Mouse (Mus musculus): ENCODE results near the gene Gm2a. TPM values are rescaled to one million over a fixed set of nuclear protein-coding genes. Genes with fewer than 3 reads are reported as not detected.
"Not testable (repeated sequence)": the region's sequence is repeated elsewhere in the genome, so short reads cannot be mapped to it uniquely, and the experiment has no call there.

Gm2a gene
- polyA plus RNA-seq, 1 experiment = 20.8 TPM

GRCm38 (mm10) chr11:55084629-55085028 is 13.3 kb upstream of the Gm2a start:
- H3K4me1 ChIP-seq (ENCODE audit: control insufficient read depth, insufficient read depth, low read length) = peaks cover 4% of the 10 kb centered on the region; the same call in 1 of the 2 replicates
- no peak for TF ChIP-seq CTCF (IDR thresholded peaks at IDR 0.05; ENCODE audit: control insufficient read depth, insufficient read depth, low read length)
- TF ChIP-seq POLR2A (IDR thresholded peaks at IDR 0.05; ENCODE audit: borderline replicate concordance, control insufficient read depth, low read depth, low read length) = no peak
- no peak overlapping the region for H3K4me3 ChIP-seq (replicated peaks; ENCODE audit: control insufficient read depth, low read depth, low read length)
- no peak overlapping the region for H3K27ac ChIP-seq (ENCODE audit: control insufficient read depth, insufficient read depth, low read depth, low read length, poor library complexity)
- WGBS = 70% methylated on average over 4 of the region's 4 CpGs

GRCm38 (mm10) chr11:55085396-55085795 is 12.5 kb upstream of the Gm2a start:
- WGBS = 53% methylated on average over 5 of the region's 5 CpGs
- Histone ChIP-seq H3K4me1 (ENCODE audit: control insufficient read depth, insufficient read depth, low read length) (peaks cover 4% of the 10 kb centered on the region; the same call in 1 of the 2 replicates), H3K4me3 (replicated peaks; ENCODE audit: control insufficient read depth, low read depth, low read length) (no peak overlapping the region), H3K27ac (ENCODE audit: control insufficient read depth, insufficient read depth, low read depth, low read length, poor library complexity) (no peak overlapping the region)
- TF ChIP-seq POLR2A (IDR thresholded peaks at IDR 0.05; ENCODE audit: borderline replicate concordance, control insufficient read depth, low read depth, low read length) (no peak), CTCF (IDR thresholded peaks at IDR 0.05; ENCODE audit: control insufficient read depth, insufficient read depth, low read length) (no peak)

- TF ChIP-seq POLR2A (IDR thresholded peaks at IDR 0.05; ENCODE audit: borderline replicate concordance, control insufficient read depth, low read depth, low read length) (no peak), CTCF (IDR thresholded peaks at IDR 0.05; ENCODE audit: control insufficient read depth, insufficient read depth, low read length) (peak; percentile 89)
- Histone ChIP-seq H3K27ac (ENCODE audit: control insufficient read depth, insufficient read depth, low read depth, low read length, poor library complexity) (no peak overlapping the region), H3K4me1 (ENCODE audit: control insufficient read depth, insufficient read depth, low read length) (peaks cover 4% of the 10 kb centered on the region; the same call in 1 of the 2 replicates), H3K4me3 (replicated peaks; ENCODE audit: control insufficient read depth, low read depth, low read length) (no peak overlapping the region)
- WGBS = 19% methylated on average over 10 of the region's 10 CpGs
These were observed 10.9 kb upstream of the Gm2a start for GRCm38 (mm10) chr11:55087006-55087405.

- no peak overlapping the region for H3K27ac ChIP-seq (ENCODE audit: control insufficient read depth, insufficient read depth, low read depth, low read length, poor library complexity)
- H3K4me3 ChIP-seq (replicated peaks; ENCODE audit: control insufficient read depth, low read depth, low read length) = no peak overlapping the region
- TF ChIP-seq CTCF (IDR thresholded peaks at IDR 0.05; ENCODE audit: control insufficient read depth, insufficient read depth, low read length) (no peak), POLR2A (IDR thresholded peaks at IDR 0.05; ENCODE audit: borderline replicate concordance, control insufficient read depth, low read depth, low read length) (no peak)
- H3K4me1 ChIP-seq (ENCODE audit: control insufficient read depth, insufficient read depth, low read length) = peaks cover 1% of the 10 kb centered on the region; the same call in 1 of the 2 replicates
- WGBS = 70% methylated on average over 2 of the region's 2 CpGs
These were observed 8.0 kb upstream of the Gm2a start for GRCm38 (mm10) chr11:55089892-55090291.

GRCm38 (mm10) chr11:55093096-55093495 is 4.8 kb upstream of the Gm2a start:
- no peak overlapping the region for H3K27ac ChIP-seq (ENCODE audit: control insufficient read depth, insufficient read depth, low read depth, low read length, poor library complexity)
- no peak overlapping the region for H3K4me3 ChIP-seq (replicated peaks; ENCODE audit: control insufficient read depth, low read depth, low read length)
- TF ChIP-seq POLR2A (IDR thresholded peaks at IDR 0.05; ENCODE audit: borderline replicate concordance, control insufficient read depth, low read depth, low read length) = no peak
- no peak for TF ChIP-seq CTCF (IDR thresholded peaks at IDR 0.05; ENCODE audit: control insufficient read depth, insufficient read depth, low read length)
- WGBS = 79% methylated on average over 7 of the region's 7 CpGs
- H3K4me1 ChIP-seq (ENCODE audit: control insufficient read depth, insufficient read depth, low read length) = no peaks in the 10 kb centered on the region; the same call in 1 of the 2 replicates

GRCm38 (mm10) chr11:55096296-55096695 is 1.6 kb upstream of the Gm2a start:
- H3K4me1 ChIP-seq (ENCODE audit: control insufficient read depth, insufficient read depth, low read length); H3K4me3 ChIP-seq (replicated peaks; ENCODE audit: control insufficient read depth, low read depth, low read length); H3K27ac ChIP-seq (ENCODE audit: control insufficient read depth, insufficient read depth, low read depth, low read length, poor library complexity): not testable (repeated sequence)
- 80% methylated on average over 4 of the region's 4 CpGs for WGBS

GRCm38 (mm10) chr11:55096731-55097462 is 1.0 kb upstream of the Gm2a start:
- TF ChIP-seq POLR2A (IDR thresholded peaks at IDR 0.05; ENCODE audit: borderline replicate concordance, control insufficient read depth, low read depth, low read length) = no peak
- no peak for TF ChIP-seq CTCF (IDR thresholded peaks at IDR 0.05; ENCODE audit: control insufficient read depth, insufficient read depth, low read length)
- H3K4me1 ChIP-seq (ENCODE audit: control insufficient read depth, insufficient read depth, low read length) = peaks cover 2% of the 10 kb centered on the region; the same call in 1 of the 2 replicates
- peak overlapping the region; percentile 61 for H3K4me3 ChIP-seq (replicated peaks; ENCODE audit: control insufficient read depth, low read depth, low read length)
- WGBS = 27% methylated on average over 11 of the region's 11 CpGs
- H3K27ac ChIP-seq (ENCODE audit: control insufficient read depth, insufficient read depth, low read depth, low read length, poor library complexity) = peak overlapping the region; percentile 83

- peak overlapping the region; percentile 86 for H3K27ac ChIP-seq (ENCODE audit: control insufficient read depth, insufficient read depth, low read depth, low read length, poor library complexity)
- TF ChIP-seq CTCF (IDR thresholded peaks at IDR 0.05; ENCODE audit: control insufficient read depth, insufficient read depth, low read length) = no peak
- H3K4me1 ChIP-seq (ENCODE audit: control insufficient read depth, insufficient read depth, low read length) = peaks cover 2% of the 10 kb centered on the region; the same call in 1 of the 2 replicates
- WGBS = 4% methylated on average over 24 of the region's 24 CpGs
- H3K4me3 ChIP-seq (replicated peaks; ENCODE audit: control insufficient read depth, low read depth, low read length) = peak overlapping the region; percentile 99
These were observed 437 bp downstream of the Gm2a start for GRCm38 (mm10) chr11:55098189-55098915.

Data from bone marrow, adult 2 months (tissue).